Mouse (Mus musculus) kidney, adult 2 months (tissue): ENCODE measurements at regions not wholly inside any gene's neighbourhood (a gene's known extent, or its start where the extent isn't known, plus 50 kb on each side); places are given as distances from the start of the nearest gene placed in this dataset.

ENCODE experiments used
- DNase-seq: peaks from one replicate; pipeline ENCODE4 v3.0.0; 2021
- H3K27ac ChIP-seq: fragments of 200-500 bp; 2 replicates; pipeline ENCODE4 v1.5.1; 2012; ENCODE audit warnings: low read depth, low read length, control low read depth, inconsistent platforms; ENCODE audit not compliant: insufficient read depth
- H3K27me3 ChIP-seq: fragments of 200-500 bp; replicated peaks from 2 replicates; pipeline ENCODE4 v1.6.1; 2012; ENCODE audit warnings: mild to moderate bottlenecking, moderate library complexity, low read length, inconsistent platforms; ENCODE audit not compliant: control insufficient read depth, insufficient read depth
- H3K36me3 ChIP-seq: fragments of 200-500 bp; 2 replicates; pipeline ENCODE4 v1.6.1; 2012; ENCODE audit warnings: mild to moderate bottlenecking, moderate library complexity, low read length, inconsistent platforms; ENCODE audit not compliant: control insufficient read depth, insufficient read depth
- H3K4me1 ChIP-seq: fragments of 200-500 bp; 2 replicates; pipeline ENCODE4 v1.6.1; 2011; ENCODE audit warnings: low read length; ENCODE audit not compliant: control insufficient read depth, insufficient read depth
- H3K4me3 ChIP-seq: fragments of 200-500 bp; 2 replicates; pipeline ENCODE4 v1.5.1; 2011; ENCODE audit warnings: mild to moderate bottlenecking, low read depth, low read length, control low read depth; ENCODE audit not compliant: insufficient read depth
- CTCF ChIP-seq: fragments of 200-500 bp; conservative IDR thresholded peaks from 2 replicates; pipeline ENCODE4 v1.5.1; 2011; ENCODE audit warnings: low read depth, mild to moderate bottlenecking, control low read depth, low read length, moderate library complexity, mixed read lengths; ENCODE audit not compliant: insufficient read depth, insufficient read length
- POLR2A ChIP-seq: fragments of 200-500 bp; IDR thresholded peaks from one replicate; pipeline ENCODE4 v1.6.1; 2011; ENCODE audit warnings: low read depth, low read length, control low read depth
- WGBS: fragments of 180-500 bp; shearing (Covaris S2); methylation state at CpG from one replicate; pipeline ENCODE4 v1.1.7; 2018; 5-methylcytosine and 5-hydroxymethylcytosine counted together

- H3K27ac ChIP-seq = no peak overlapping the region
- no peak overlapping the region for H3K4me3 ChIP-seq
- TF ChIP-seq CTCF (no peak), POLR2A (no peak)
- no peaks in the 10 kb centered on the region for H3K27me3 ChIP-seq
- H3K4me1 ChIP-seq = no peaks in the 10 kb centered on the region
- WGBS = 92% methylated on average over 2 of the region's 2 CpGs
- no peak for DNase-seq
- no peaks in the 10 kb centered on the region for H3K36me3 ChIP-seq
These were observed 62.7 kb downstream of the Smim20 start for GRCm38 (mm10) chr5:53329591-53329990.

GRCm38 (mm10) chr5:53336704-53337103, 69.8 kb downstream of the Smim20 start:
- TF ChIP-seq POLR2A = no peak
- TF ChIP-seq CTCF = no peak
- no peak overlapping the region for H3K4me3 ChIP-seq
- no peaks in the 10 kb centered on the region for H3K4me1 ChIP-seq
- no peaks in the 10 kb centered on the region for H3K27me3 ChIP-seq
- WGBS = 73% methylated on average over 6 of the region's 6 CpGs
- H3K36me3 ChIP-seq = no peaks in the 10 kb centered on the region
- DNase-seq = no peak
- no peak overlapping the region for H3K27ac ChIP-seq

- no peak for DNase-seq
- Histone ChIP-seq H3K4me1 (no peaks in the 10 kb centered on the region), H3K27me3 (no peaks in the 10 kb centered on the region), H3K27ac (no peak overlapping the region), H3K4me3 (no peak overlapping the region), H3K36me3 (no peaks in the 10 kb centered on the region)
- TF ChIP-seq CTCF (no peak), POLR2A (no peak)
- WGBS = 28% methylated on average over 3 of the region's 3 CpGs
These were observed 70.9 kb downstream of the Smim20 start for GRCm38 (mm10) chr5:53337816-53338215.

GRCm38 (mm10) chr5:53345164-53345563, 78.3 kb downstream of the Smim20 start:
- 85% methylated on average over 8 of the region's 8 CpGs for WGBS
- no peak for DNase-seq
- no peaks in the 10 kb centered on the region for H3K36me3 ChIP-seq
- no peaks in the 10 kb centered on the region for H3K4me1 ChIP-seq
- no peaks in the 10 kb centered on the region for H3K27me3 ChIP-seq
- H3K27ac ChIP-seq = no peak overlapping the region
- TF ChIP-seq POLR2A (no peak), CTCF (no peak)
- no peak overlapping the region for H3K4me3 ChIP-seq

GRCm38 (mm10) chr5:53346028-53346427, 79.1 kb downstream of the Smim20 start:
- Histone ChIP-seq H3K36me3 (no peaks in the 10 kb centered on the region), H3K27ac (no peak overlapping the region), H3K4me3 (no peak overlapping the region), H3K27me3 (no peaks in the 10 kb centered on the region), H3K4me1 (no peaks in the 10 kb centered on the region)
- DNase-seq = no peak
- 49% methylated on average over 8 of the region's 8 CpGs for WGBS
- TF ChIP-seq POLR2A = no peak
- TF ChIP-seq CTCF = no peak

GRCm38 (mm10) chr5:53346756-53347155, 79.9 kb downstream of the Smim20 start:
- Histone ChIP-seq H3K4me3 (no peak overlapping the region), H3K36me3 (no peaks in the 10 kb centered on the region), H3K27ac (no peak overlapping the region), H3K4me1 (no peaks in the 10 kb centered on the region), H3K27me3 (no peaks in the 10 kb centered on the region)
- DNase-seq = no peak
- WGBS = 53% methylated on average over 8 of the region's 8 CpGs
- TF ChIP-seq CTCF = no peak
- no peak for TF ChIP-seq POLR2A

- DNase-seq = no peak
- Histone ChIP-seq H3K4me1 (no peaks in the 10 kb centered on the region), H3K27me3 (no peaks in the 10 kb centered on the region), H3K36me3 (no peaks in the 10 kb centered on the region), H3K27ac (no peak overlapping the region), H3K4me3 (no peak overlapping the region)
- 67% methylated on average over 4 of the region's 4 CpGs for WGBS
- no peak for TF ChIP-seq CTCF
- TF ChIP-seq POLR2A = no peak
These were observed 86.0 kb downstream of the Smim20 start for GRCm38 (mm10) chr5:53352852-53353251.

GRCm38 (mm10) chr5:53354296-53354695, 87.4 kb downstream of the Smim20 start:
- no peaks in the 10 kb centered on the region for H3K27me3 ChIP-seq
- H3K36me3 ChIP-seq = no peaks in the 10 kb centered on the region
- no peak overlapping the region for H3K27ac ChIP-seq
- no peak for DNase-seq
- TF ChIP-seq POLR2A (no peak), CTCF (no peak)
- H3K4me1 ChIP-seq = no peaks in the 10 kb centered on the region
- no peak overlapping the region for H3K4me3 ChIP-seq
- 85% methylated on average over 3 of the region's 3 CpGs for WGBS
